Mouse (Mus musculus): ENCODE measurements around the gene Cd27. TPM values are rescaled to one million over a fixed set of nuclear protein-coding genes. Genes with fewer than 3 reads are reported as not detected.

The Cd27 gene
- total RNA-seq, 1 experiment, result 0.22 TPM

GRCm38 (mm10) chr6:125222577-125222976, 14.2 kb downstream of the Cd27 start:
- no peak overlapping the region for H3K27ac ChIP-seq (ENCODE audit: insufficient read depth, low read depth, low read length, poor library complexity, severe bottlenecking)
- no peaks in the 10 kb centered on the region for H3K9me3 ChIP-seq (ENCODE audit: control insufficient read depth, insufficient read depth, low read depth, low read length)
- peaks cover 5% of the 10 kb centered on the region; the same call in 1 of the 2 replicates for H3K36me3 ChIP-seq (ENCODE audit: control insufficient read depth, insufficient read depth, low read length, poor library complexity, severe bottlenecking)
- peaks cover 0 to 5% of the 10 kb centered on the region in 2 experiments; a peak in 1 of 4 replicates for H3K4me1 ChIP-seq (ENCODE audit: control insufficient read depth in 2 of 2, insufficient read depth in 2 of 2, low read length in 2 of 2, poor library complexity in 1 of 2)
- in situ Hi-C loops (cut with MboI; ENCODE audit: low sequenced_read_pairs in 2 of 2, unreplicated experiment in 2 of 2), result no loop called here
- no peak overlapping the region for H3K9ac ChIP-seq (ENCODE audit: insufficient read depth, low read depth, low read length, poor library complexity, severe bottlenecking)
- no peak for TF ChIP-seq MAFK (IDR thresholded peaks at IDR 0.05; ENCODE audit: insufficient read depth, low read depth, low read length)
- TF ChIP-seq CHD2 (IDR thresholded peaks at IDR 0.05; ENCODE audit: low read depth, low read length), result no peak
- no peak for TF ChIP-seq HCFC1 (IDR thresholded peaks at IDR 0.05; ENCODE audit: borderline replicate concordance, insufficient read depth, low read length)
- no peak for TF ChIP-seq ZC3H11A (IDR thresholded peaks at IDR 0.05; ENCODE audit: borderline replicate concordance, low read depth, low read length)
- no peak for TF ChIP-seq ZNF384 (IDR thresholded peaks at IDR 0.05; ENCODE audit: low read depth, low read length)
- no peak overlapping the region for H3K4me3 ChIP-seq (ENCODE audit: insufficient read depth in 1 of 2, low read depth in 1 of 2, low read length in 2 of 2, poor library complexity in 1 of 2, severe bottlenecking in 1 of 2)
- DNase-seq (ENCODE audit: low read depth, low spot score), result no peak

DNA sequence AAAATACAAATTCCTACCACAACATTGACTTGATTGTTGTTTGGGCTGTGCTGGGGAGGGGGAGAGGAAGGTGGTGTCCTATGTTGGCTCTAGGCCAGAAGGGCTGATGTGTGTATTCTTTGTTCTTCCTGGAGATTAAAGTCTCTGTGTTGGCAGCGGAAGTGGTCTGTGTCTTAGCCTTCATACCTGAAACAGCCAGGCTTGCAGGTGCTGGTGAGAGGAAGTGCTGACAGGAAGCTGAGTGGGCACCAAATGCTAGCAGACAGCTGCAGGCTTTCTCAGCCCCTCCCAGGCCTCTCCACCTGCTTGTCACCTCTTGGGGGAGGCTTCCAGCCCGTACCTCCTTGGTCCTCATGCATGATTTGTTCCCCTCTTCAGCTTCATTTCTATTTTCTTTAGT, 14.7 kb downstream of the Cd27 start:
- TF ChIP-seq CHD2 (IDR thresholded peaks at IDR 0.05; ENCODE audit: low read depth, low read length) (no peak), ZNF384 (IDR thresholded peaks at IDR 0.05; ENCODE audit: low read depth, low read length) (no peak), HCFC1 (IDR thresholded peaks at IDR 0.05; ENCODE audit: borderline replicate concordance, insufficient read depth, low read length) (no peak)
- Histone ChIP-seq H3K36me3 (ENCODE audit: control insufficient read depth, insufficient read depth, low read length, poor library complexity, severe bottlenecking) (peaks cover 5% of the 10 kb centered on the region; the same call in 1 of the 2 replicates), H3K9ac (ENCODE audit: insufficient read depth, low read depth, low read length, poor library complexity, severe bottlenecking) (no peak overlapping the region), H3K4me3 (ENCODE audit: insufficient read depth in 1 of 2, low read depth in 1 of 2, low read length in 2 of 2, poor library complexity in 1 of 2, severe bottlenecking in 1 of 2) (no peak overlapping the region), H3K9me3 (ENCODE audit: control insufficient read depth, insufficient read depth, low read depth, low read length) (no peaks in the 10 kb centered on the region), H3K27ac (ENCODE audit: insufficient read depth, low read depth, low read length, poor library complexity, severe bottlenecking) (no peak overlapping the region), H3K4me1 (ENCODE audit: control insufficient read depth in 2 of 2, insufficient read depth in 2 of 2, low read length in 2 of 2, poor library complexity in 1 of 2) (peaks cover 0 to 5% of the 10 kb centered on the region in 2 experiments; a peak in 1 of 4 replicates)
- in situ Hi-C loops (cut with MboI; ENCODE audit: low sequenced_read_pairs in 2 of 2, unreplicated experiment in 2 of 2), result no loop called here
- no peak for DNase-seq (ENCODE audit: low read depth, low spot score)

DNA sequence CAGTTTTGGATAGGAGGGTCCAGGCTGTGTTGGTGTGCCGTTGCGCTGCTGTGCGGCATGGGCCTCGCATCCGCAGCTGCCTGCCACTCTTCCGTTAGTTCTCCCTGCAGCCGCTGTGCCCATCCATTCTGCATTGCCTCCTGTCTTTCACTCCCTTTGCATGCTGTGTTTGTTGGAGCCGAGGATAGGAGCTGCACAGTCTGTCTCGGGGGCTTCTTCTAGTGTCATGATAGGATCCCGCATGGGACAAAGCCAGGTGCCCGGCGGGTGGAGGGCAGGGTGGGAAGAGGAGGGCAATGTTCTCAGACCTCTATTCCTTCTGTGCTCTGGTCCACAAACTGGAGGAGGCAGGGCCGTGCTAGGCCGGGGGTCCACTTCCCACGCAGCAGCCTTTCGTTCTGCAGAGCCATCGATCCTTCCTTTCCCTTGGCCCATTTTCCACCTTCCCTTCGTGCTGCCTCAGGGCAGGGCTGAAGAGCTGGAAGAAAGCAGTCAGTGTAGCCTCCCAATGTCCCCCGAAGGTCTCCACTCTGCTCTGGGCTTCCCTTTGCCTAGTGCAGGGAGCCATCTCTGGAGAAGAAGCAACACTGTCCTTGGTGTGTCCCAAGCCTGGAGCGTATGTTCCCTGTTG, 15.6 kb downstream of the Cd27 start:
- no peak overlapping the region for H3K4me3 ChIP-seq (ENCODE audit: insufficient read depth in 1 of 2, low read depth in 1 of 2, low read length in 2 of 2, poor library complexity in 1 of 2, severe bottlenecking in 1 of 2)
- no peak overlapping the region; the same call in 1 of the 2 replicates for H3K9ac ChIP-seq (ENCODE audit: insufficient read depth, low read depth, low read length, poor library complexity, severe bottlenecking)
- TF ChIP-seq CHD2 (IDR thresholded peaks at IDR 0.05; ENCODE audit: low read depth, low read length), result no peak
- TF ChIP-seq ZNF384 (IDR thresholded peaks at IDR 0.05; ENCODE audit: low read depth, low read length), result no peak
- no peak for TF ChIP-seq ZC3H11A (IDR thresholded peaks at IDR 0.05; ENCODE audit: borderline replicate concordance, low read depth, low read length)
- no peak for TF ChIP-seq MAFK (IDR thresholded peaks at IDR 0.05; ENCODE audit: insufficient read depth, low read depth, low read length)
- TF ChIP-seq HCFC1 (IDR thresholded peaks at IDR 0.05; ENCODE audit: borderline replicate concordance, insufficient read depth, low read length), result no peak
- H3K4me1 ChIP-seq (ENCODE audit: control insufficient read depth in 2 of 2, insufficient read depth in 2 of 2, low read length in 2 of 2, poor library complexity in 1 of 2), result peaks cover under 1 to 5% of the 10 kb centered on the region in 2 experiments; a peak in 1 of 4 replicates
- in situ Hi-C loops (cut with MboI; ENCODE audit: low sequenced_read_pairs in 2 of 2, unreplicated experiment in 2 of 2), result no loop called here
- no peaks in the 10 kb centered on the region for H3K9me3 ChIP-seq (ENCODE audit: control insufficient read depth, insufficient read depth, low read depth, low read length)
- DNase-seq (ENCODE audit: low read depth, low spot score), result no peak
- H3K36me3 ChIP-seq (ENCODE audit: control insufficient read depth, insufficient read depth, low read length, poor library complexity, severe bottlenecking), result peaks cover 5% of the 10 kb centered on the region; the same call in 1 of the 2 replicates
- no peak overlapping the region for H3K27ac ChIP-seq (ENCODE audit: insufficient read depth, low read depth, low read length, poor library complexity, severe bottlenecking)

- in situ Hi-C loops (cut with MboI; ENCODE audit: low sequenced_read_pairs in 2 of 2, unreplicated experiment in 2 of 2), result no loop called here
- peaks cover 5% of the 10 kb centered on the region; the same call in 1 of the 2 replicates for H3K36me3 ChIP-seq (ENCODE audit: control insufficient read depth, insufficient read depth, low read length, poor library complexity, severe bottlenecking)
- no peak overlapping the region for H3K4me3 ChIP-seq (ENCODE audit: insufficient read depth in 1 of 2, low read depth in 1 of 2, low read length in 2 of 2, poor library complexity in 1 of 2, severe bottlenecking in 1 of 2)
- peak; percentile 34; the same call in 1 of the 2 replicates for TF ChIP-seq ZC3H11A (IDR thresholded peaks at IDR 0.05; ENCODE audit: borderline replicate concordance, low read depth, low read length)
- no peak for TF ChIP-seq ZNF384 (IDR thresholded peaks at IDR 0.05; ENCODE audit: low read depth, low read length)
- H3K9ac ChIP-seq (ENCODE audit: insufficient read depth, low read depth, low read length, poor library complexity, severe bottlenecking), result no peak overlapping the region
- peaks cover 3 to 5% of the 10 kb centered on the region in 2 experiments; a peak in 1 of 4 replicates for H3K4me1 ChIP-seq (ENCODE audit: control insufficient read depth in 2 of 2, insufficient read depth in 2 of 2, low read length in 2 of 2, poor library complexity in 1 of 2)
- no peak overlapping the region for H3K27ac ChIP-seq (ENCODE audit: insufficient read depth, low read depth, low read length, poor library complexity, severe bottlenecking)
- H3K9me3 ChIP-seq (ENCODE audit: control insufficient read depth, insufficient read depth, low read depth, low read length), result no peaks in the 10 kb centered on the region
- peak; percentile 66 for DNase-seq (ENCODE audit: low read depth, low spot score)
These were observed 17.8 kb downstream of the Cd27 start for GRCm38 (mm10) chr6:125218963-125219362.
